Mouse (Mus musculus): ENCODE data around the gene Slc9a5.

Gene Slc9a5

GRCm38 (mm10) chr8:105354549-105354948 is 5.9 kb downstream of the Slc9a5 start:
- DNase-seq (ENCODE audit: low spot score in 2 of 2) = no peak

- DNase-seq (ENCODE audit: low spot score in 2 of 2) = no peak
Observed at GRCm38 (mm10) chr8:105355179-105356024, 6.8 kb downstream of the Slc9a5 start.

GRCm38 (mm10) chr8:105356681-105357080 is 8.0 kb downstream of the Slc9a5 start:
- no peak for DNase-seq (ENCODE audit: low spot score in 2 of 2)

- DNase-seq (ENCODE audit: low spot score in 2 of 2) = no peak
Observed at GRCm38 (mm10) chr8:105359208-105359607, 10.6 kb downstream of the Slc9a5 start.

- no peak for DNase-seq (ENCODE audit: low spot score in 2 of 2)
Observed at GRCm38 (mm10) chr8:105359646-105360045, 11.0 kb downstream of the Slc9a5 start.

GRCm38 (mm10) chr8:105361751-105362702 is 13.4 kb downstream of the Slc9a5 start:
- DNase-seq (ENCODE audit: low spot score in 2 of 2) = no peak

- no peak for DNase-seq (ENCODE audit: low spot score in 2 of 2)
Observed at GRCm38 (mm10) chr8:105367107-105367506, 18.5 kb downstream of the Slc9a5 start.

GRCm38 (mm10) chr8:105372473-105372872 is 23.8 kb downstream of the Slc9a5 start:
- no peak for DNase-seq (ENCODE audit: low spot score in 2 of 2)

GRCm38 (mm10) chr8:105373032-105373431 is 24.4 kb downstream of the Slc9a5 start, which contains the start of gene Plekhg4:
TSS of gene Plekhg4 (plus strand) at chr8:105373274.
- DNase-seq (ENCODE audit: low spot score in 2 of 2) = no peak

GRCm38 (mm10) chr8:105374513-105374966 is 25.9 kb downstream of the Slc9a5 start:
- peak; percentile 14 to 48 for DNase-seq (ENCODE audit: low spot score in 2 of 2)

GRCm38 (mm10) chr8:105378673-105379072 is 30.0 kb downstream of the Slc9a5 start:
- DNase-seq (ENCODE audit: low spot score in 2 of 2) = no peak

GRCm38 (mm10) chr8:105380308-105380707 is 31.7 kb downstream of the Slc9a5 start:
- DNase-seq (ENCODE audit: low spot score in 2 of 2) = no peak

GRCm38 (mm10) chr8:105384070-105384469 is 35.4 kb downstream of the Slc9a5 start:
- no peak for DNase-seq (ENCODE audit: low spot score in 2 of 2)

GRCm38 (mm10) chr8:105387151-105387550 is 38.5 kb downstream of the Slc9a5 start:
- no peak for DNase-seq (ENCODE audit: low spot score in 2 of 2)

- no peak for DNase-seq (ENCODE audit: low spot score in 2 of 2)
Observed at GRCm38 (mm10) chr8:105389096-105389495, 40.5 kb downstream of the Slc9a5 start.

- DNase-seq (ENCODE audit: low spot score in 2 of 2) = no peak
Observed at GRCm38 (mm10) chr8:105393089-105393787, 44.6 kb downstream of the Slc9a5 start.

- no peak for DNase-seq (ENCODE audit: low spot score in 2 of 2)
Observed at GRCm38 (mm10) chr8:105393915-105394314, 45.3 kb downstream of the Slc9a5 start.

GRCm38 (mm10) chr8:105397747-105398146 is 49.1 kb downstream of the Slc9a5 start:
- DNase-seq (ENCODE audit: low spot score in 2 of 2) = no peak

- no peak for DNase-seq (ENCODE audit: low spot score in 2 of 2)
Observed at GRCm38 (mm10) chr8:105400016-105400415, 51.4 kb downstream of the Slc9a5 start.

- no peak for DNase-seq (ENCODE audit: low spot score in 2 of 2)
Observed at GRCm38 (mm10) chr8:105403467-105403866, 54.8 kb downstream of the Slc9a5 start.

- DNase-seq (ENCODE audit: low spot score in 2 of 2) = no peak
Observed at GRCm38 (mm10) chr8:105404496-105404895, 55.9 kb downstream of the Slc9a5 start.

GRCm38 (mm10) chr8:105406416-105406815 is 57.8 kb downstream of the Slc9a5 start:
- no peak for DNase-seq (ENCODE audit: low spot score in 2 of 2)
